Mouse (Mus musculus) myocyte (in vitro differentiated cells): ENCODE results near the gene Mical3. TPM values are rescaled to one million over a fixed set of nuclear protein-coding genes. Genes with fewer than 3 reads are reported as not detected.

Experiments used
- H3K27me3 ChIP-seq: one replicate; pipeline ENCODE4 v1.6.1; 2011; ENCODE audit not compliant: control insufficient read depth, insufficient read depth, insufficient read length
- H3K36me3 ChIP-seq: one replicate; pipeline ENCODE4 v1.6.1; 2011; ENCODE audit not compliant: control insufficient read depth, insufficient read depth
- H3K4me2 ChIP-seq: one replicate; pipeline ENCODE4 v1.6.1; 2011; ENCODE audit warnings: low read depth, control low read depth
- H3K4me3 ChIP-seq: one replicate; pipeline ENCODE4 v1.5.1; 2011; ENCODE audit warnings: mild to moderate bottlenecking, control low read depth, moderate library complexity
- H3K79me2 ChIP-seq: one replicate; pipeline ENCODE4 v1.6.1; 2011; ENCODE audit not compliant: control insufficient read depth, insufficient read depth
- H3ac ChIP-seq: one replicate; pipeline ENCODE4 v1.6.1; 2011; ENCODE audit not compliant: control insufficient read depth, insufficient read length
- CEBPB ChIP-seq: IDR thresholded peaks from 2 replicates; pipeline ENCODE4 v1.6.1; 2011; ENCODE audit warnings: mild to moderate bottlenecking, moderate library complexity; ENCODE audit not compliant: poor library complexity, insufficient read depth, severe bottlenecking
- E2F4 ChIP-seq: IDR thresholded peaks from one replicate; pipeline ENCODE4 v1.6.1; 2011; ENCODE audit warnings: mild to moderate bottlenecking, control low read depth, moderate library complexity; ENCODE audit not compliant: insufficient read depth
- MAX ChIP-seq: IDR thresholded peaks from one replicate; pipeline ENCODE4 v1.6.1; 2011; ENCODE audit warnings: low read depth, mild to moderate bottlenecking, control low read depth
- MYOD1 ChIP-seq, 3 experiments: IDR thresholded peaks; one replicate each; pipeline ENCODE4 v1.6.1; 2011; ENCODE audit warnings: control low read depth in 2 of 3, low read depth in 2 of 3, mild to moderate bottlenecking in 2 of 3, moderate library complexity in 1 of 3; ENCODE audit not compliant: insufficient read length in 2 of 3, control insufficient read depth in 1 of 3
- MYOG ChIP-seq, 3 experiments: IDR thresholded peaks; one replicate each; pipeline ENCODE4 v1.6.1; 2011; ENCODE audit warnings: control low read depth in 2 of 3, low read depth in 2 of 3, mild to moderate bottlenecking in 2 of 3; ENCODE audit not compliant: insufficient read length in 2 of 3, control insufficient read depth in 1 of 3, insufficient read depth in 1 of 3
- POLR2A ChIP-seq: IDR thresholded peaks from one replicate; pipeline ENCODE4 v1.6.1; 2011; ENCODE audit warnings: low read depth, mild to moderate bottlenecking, control low read depth, moderate library complexity; ENCODE audit not compliant: insufficient read length
- POLR2AphosphoS2 ChIP-seq: IDR thresholded peaks from one replicate; pipeline ENCODE4 v1.6.1; 2011; ENCODE audit warnings: low read depth, control low read depth; ENCODE audit not compliant: insufficient read length
- REST ChIP-seq: IDR thresholded peaks from one replicate; pipeline ENCODE4 v1.6.1; 2011; ENCODE audit warnings: mild to moderate bottlenecking, control low read depth, moderate library complexity; ENCODE audit not compliant: insufficient read depth, insufficient read length
- SRF ChIP-seq: IDR thresholded peaks from one replicate; pipeline ENCODE4 v1.6.1; 2011; ENCODE audit warnings: low read depth; ENCODE audit not compliant: control insufficient read depth, insufficient read length
- TCF12 ChIP-seq: IDR thresholded peaks from one replicate; pipeline ENCODE4 v1.6.1; 2011; ENCODE audit warnings: mild to moderate bottlenecking, control low read depth; ENCODE audit not compliant: poor library complexity, insufficient read depth, severe bottlenecking
- TCF3 ChIP-seq: IDR thresholded peaks from one replicate; pipeline ENCODE4 v1.6.1; 2011; ENCODE audit warnings: low read depth, control low read depth; ENCODE audit not compliant: insufficient read length
- USF1 ChIP-seq: IDR thresholded peaks from one replicate; pipeline ENCODE4 v1.6.1; 2011; ENCODE audit warnings: low read depth, mild to moderate bottlenecking, control low read depth, moderate library complexity
- polyA plus RNA-seq: library from polyadenylated mRNA; unstranded; fragments of >200 nt; fragmentation: generic; extraction: Trizol; gene quantifications from one replicate; pipeline ENCODE4 v1.2.1, GENCODE M21; 2012; ENCODE audit warnings: missing spikeins

Mical3 gene
- polyA plus RNA-seq, 1 experiment = 17.7 TPM

DNA sequence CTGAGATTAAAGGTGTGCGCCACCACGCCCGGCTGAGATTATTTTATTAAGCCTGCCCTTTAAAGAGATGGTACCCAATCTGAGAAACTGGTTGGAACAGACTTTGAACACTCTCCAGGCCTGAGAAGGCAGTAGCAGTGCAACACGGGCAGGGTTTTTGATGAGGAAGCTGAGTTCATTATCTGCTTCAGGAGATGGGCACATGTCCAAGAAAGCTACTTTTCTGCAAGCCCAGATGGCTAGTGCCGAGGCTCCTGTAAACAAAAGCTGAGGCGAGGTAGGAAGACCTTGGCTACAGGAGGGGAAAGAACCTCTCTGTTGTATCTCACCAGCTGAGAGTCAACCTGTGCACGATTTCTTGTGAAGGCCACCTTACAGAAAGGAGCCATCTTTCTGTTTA lies 11.5 kb upstream of the Mical3 start:
- H3K27me3 ChIP-seq = no peaks in the 10 kb centered on the region
- no peak overlapping the region for H3K4me2 ChIP-seq
- H3K36me3 ChIP-seq = no peaks in the 10 kb centered on the region
- H3K79me2 ChIP-seq = no peaks in the 10 kb centered on the region
- TF ChIP-seq SRF = no peak
- no peak for TF ChIP-seq USF1
- TF ChIP-seq MYOG (IDR thresholded peaks at IDR 0.05; ENCODE audit: control insufficient read depth in 1 of 3, insufficient read depth in 1 of 3, insufficient read length in 2 of 3, low read depth in 2 of 3) = no peak
- no peak for TF ChIP-seq CEBPB
- no peak for TF ChIP-seq POLR2AphosphoS2
- TF ChIP-seq MAX = no peak
- no peak overlapping the region for H3K4me3 ChIP-seq
- no peak overlapping the region for H3ac ChIP-seq

GRCm38 (mm10) chr6:121139271-121139670 lies 8.5 kb upstream of the Mical3 start:
- TF ChIP-seq MAX = no peak
- no peak for TF ChIP-seq POLR2A
- no peak for TF ChIP-seq POLR2AphosphoS2
- no peak for TF ChIP-seq MYOD1 (IDR thresholded peaks at IDR 0.05; ENCODE audit: control insufficient read depth in 1 of 3, insufficient read length in 2 of 3, low read depth in 2 of 3)
- no peak for TF ChIP-seq CEBPB
- TF ChIP-seq REST = no peak
- no peak for TF ChIP-seq MYOG (IDR thresholded peaks at IDR 0.05; ENCODE audit: control insufficient read depth in 1 of 3, insufficient read depth in 1 of 3, insufficient read length in 2 of 3, low read depth in 2 of 3)
- no peak for TF ChIP-seq USF1
- no peaks in the 10 kb centered on the region for H3K27me3 ChIP-seq
- H3K4me2 ChIP-seq = no peak overlapping the region
- no peak overlapping the region for H3ac ChIP-seq
- no peaks in the 10 kb centered on the region for H3K79me2 ChIP-seq
- no peaks in the 10 kb centered on the region for H3K36me3 ChIP-seq
- H3K4me3 ChIP-seq = no peak overlapping the region

DNA sequence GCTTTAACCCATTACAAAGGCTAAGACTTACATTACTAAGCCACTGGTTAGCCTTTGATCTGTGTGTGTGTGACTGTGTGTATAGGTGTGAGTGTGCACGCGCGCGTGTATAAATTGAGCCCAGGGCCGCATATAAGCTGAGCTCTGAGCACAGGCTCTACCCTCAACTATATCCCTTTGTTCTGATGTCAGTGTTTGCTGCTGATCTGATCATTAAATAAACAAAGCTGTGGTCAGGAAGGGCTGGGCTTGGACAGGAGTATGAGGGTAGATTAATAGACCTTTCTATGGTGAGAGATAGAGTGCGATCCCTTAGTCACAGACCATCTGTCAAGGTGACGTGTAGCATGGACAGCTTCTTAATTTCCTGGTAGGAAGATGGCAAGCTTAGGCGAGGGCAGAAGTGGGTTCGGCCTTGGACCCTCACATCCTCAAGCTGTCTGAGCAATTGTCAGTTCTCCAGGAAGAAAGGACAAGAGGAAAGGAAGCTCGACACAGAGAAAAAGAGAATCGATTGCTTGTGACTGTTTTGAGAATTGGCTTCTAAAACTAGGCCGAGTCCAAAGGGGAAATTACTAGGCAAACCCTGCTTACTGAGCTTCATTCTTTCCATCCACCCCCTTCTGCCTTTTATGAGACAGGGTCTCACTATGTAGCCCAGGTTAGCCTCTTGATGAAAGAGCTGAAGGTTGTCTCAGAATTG lies 7.7 kb upstream of the Mical3 start:
- peak overlapping the region; percentile 1 for H3K4me2 ChIP-seq
- no peaks in the 10 kb centered on the region for H3K79me2 ChIP-seq
- H3K4me3 ChIP-seq = no peak overlapping the region
- H3K27me3 ChIP-seq = no peaks in the 10 kb centered on the region
- no peak overlapping the region for H3ac ChIP-seq
- H3K36me3 ChIP-seq = no peaks in the 10 kb centered on the region
- TF ChIP-seq CEBPB = no peak
- no peak for TF ChIP-seq E2F4
- TF ChIP-seq TCF3 = no peak
- TF ChIP-seq TCF12 = no peak
- no peak for TF ChIP-seq POLR2AphosphoS2
- no peak for TF ChIP-seq MAX
- TF ChIP-seq USF1 = no peak
- TF ChIP-seq SRF = no peak
- no peak for TF ChIP-seq MYOG (IDR thresholded peaks at IDR 0.05; ENCODE audit: control insufficient read depth in 1 of 3, insufficient read depth in 1 of 3, insufficient read length in 2 of 3, low read depth in 2 of 3)
- TF ChIP-seq MYOD1 (IDR thresholded peaks at IDR 0.05; ENCODE audit: control insufficient read depth in 1 of 3, insufficient read length in 2 of 3, low read depth in 2 of 3) = no peak
- no peak for TF ChIP-seq REST
- TF ChIP-seq POLR2A = no peak

DNA sequence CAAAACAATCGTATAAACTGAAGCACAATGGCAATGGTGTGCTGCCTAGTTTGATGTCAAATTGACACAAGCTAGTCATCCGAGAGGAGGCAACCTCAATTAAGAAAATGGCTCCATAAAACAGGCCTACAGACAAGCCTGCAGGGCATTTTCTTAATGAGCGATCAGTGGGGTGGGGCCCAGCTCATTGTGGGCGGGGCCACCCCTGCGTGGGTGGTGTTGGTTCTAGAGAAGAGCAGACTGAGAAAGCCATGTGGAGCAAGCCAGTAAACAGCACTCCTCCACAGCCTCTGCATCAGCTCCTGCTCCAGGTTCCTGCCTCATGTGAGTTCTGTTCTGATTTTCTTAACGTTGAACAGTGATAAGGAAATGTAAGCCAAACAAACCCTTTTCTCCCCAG lies 6.4 kb upstream of the Mical3 start:
- no peaks in the 10 kb centered on the region for H3K27me3 ChIP-seq
- H3K4me2 ChIP-seq = no peak overlapping the region
- H3K79me2 ChIP-seq = no peaks in the 10 kb centered on the region
- no peak overlapping the region for H3ac ChIP-seq
- no peak overlapping the region for H3K4me3 ChIP-seq
- no peaks in the 10 kb centered on the region for H3K36me3 ChIP-seq
- TF ChIP-seq E2F4 (no peak), USF1 (no peak), SRF (no peak), POLR2A (no peak), TCF3 (no peak), REST (no peak), MAX (no peak), MYOG (IDR thresholded peaks at IDR 0.05; ENCODE audit: control insufficient read depth in 1 of 3, insufficient read depth in 1 of 3, insufficient read length in 2 of 3, low read depth in 2 of 3) (no peak), CEBPB (no peak), TCF12 (no peak), POLR2AphosphoS2 (no peak), MYOD1 (IDR thresholded peaks at IDR 0.05; ENCODE audit: control insufficient read depth in 1 of 3, insufficient read length in 2 of 3, low read depth in 2 of 3) (no peak)

DNA sequence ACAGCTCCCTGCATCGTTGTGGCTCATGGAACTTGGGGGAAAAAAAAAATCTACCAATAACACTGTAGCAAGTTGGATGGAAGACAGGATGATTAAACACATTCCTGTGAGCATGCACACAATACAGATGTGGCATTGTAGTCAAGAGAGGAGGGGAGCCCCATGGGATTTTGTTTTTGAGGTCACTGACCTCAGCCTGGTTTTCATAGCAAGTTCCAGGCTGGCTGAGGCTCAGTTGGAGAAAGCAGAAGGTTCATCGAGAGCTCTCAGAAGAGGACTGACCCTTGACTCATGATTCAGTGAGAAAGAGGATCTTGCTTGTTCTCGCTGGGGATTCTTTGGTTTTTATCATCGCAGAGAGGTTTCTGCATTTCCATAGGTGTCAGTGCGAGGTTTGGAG lies 4.1 kb upstream of the Mical3 start:
- H3K4me3 ChIP-seq = no peak overlapping the region
- H3K79me2 ChIP-seq = no peaks in the 10 kb centered on the region
- no peaks in the 10 kb centered on the region for H3K36me3 ChIP-seq
- H3K27me3 ChIP-seq = no peaks in the 10 kb centered on the region
- H3K4me2 ChIP-seq = no peak overlapping the region
- no peak overlapping the region for H3ac ChIP-seq
- TF ChIP-seq E2F4 (no peak), MAX (no peak), POLR2AphosphoS2 (no peak), POLR2A (no peak), REST (no peak), MYOG (IDR thresholded peaks at IDR 0.05; ENCODE audit: control insufficient read depth in 1 of 3, insufficient read depth in 1 of 3, insufficient read length in 2 of 3, low read depth in 2 of 3) (no peak), SRF (no peak), MYOD1 (IDR thresholded peaks at IDR 0.05; ENCODE audit: control insufficient read depth in 1 of 3, insufficient read length in 2 of 3, low read depth in 2 of 3) (no peak), TCF12 (no peak), USF1 (no peak)
